Mouse (Mus musculus): ENCODE measurements around the gene Rhog.

Gene Rhog

GRCm38 (mm10) chr7:102255954-102256353 lies at the start of gene Rhog:
TSS of gene Rhog (minus strand) at chr7:102256054.
- in situ Hi-C loops (cut with MboI, MseI): no loop called here

GRCm38 (mm10) chr7:102305596-102305995 lies 49.7 kb upstream of the Rhog start:
- in situ Hi-C loops (cut with MboI, MseI): no loop called here

GRCm38 (mm10) chr7:102302471-102302870 lies 46.6 kb upstream of the Rhog start:
- in situ Hi-C loops (cut with MboI, MseI): no loop called here

- in situ Hi-C loops (cut with MboI, MseI): no loop called here
These were observed 44.9 kb upstream of the Rhog start for GRCm38 (mm10) chr7:102300761-102301160.

GRCm38 (mm10) chr7:102293234-102293633 lies 37.4 kb upstream of the Rhog start:
- in situ Hi-C loops (cut with MboI, MseI): no loop called here

- in situ Hi-C loops (cut with MboI, MseI): no loop called here
These were observed 36.4 kb upstream of the Rhog start for GRCm38 (mm10) chr7:102292228-102292627.

GRCm38 (mm10) chr7:102289466-102289865 lies 33.6 kb upstream of the Rhog start:
- in situ Hi-C loops (cut with MboI, MseI): no loop called here

GRCm38 (mm10) chr7:102282261-102282660 lies 26.4 kb upstream of the Rhog start:
- in situ Hi-C loops (cut with MboI, MseI): no loop called here

- in situ Hi-C loops (cut with MboI, MseI): no loop called here
These were observed 25.5 kb upstream of the Rhog start for GRCm38 (mm10) chr7:102281403-102281802.

- in situ Hi-C loops (cut with MboI, MseI): no loop called here
These were observed 16.6 kb upstream of the Rhog start for GRCm38 (mm10) chr7:102272422-102272948.

DNA sequence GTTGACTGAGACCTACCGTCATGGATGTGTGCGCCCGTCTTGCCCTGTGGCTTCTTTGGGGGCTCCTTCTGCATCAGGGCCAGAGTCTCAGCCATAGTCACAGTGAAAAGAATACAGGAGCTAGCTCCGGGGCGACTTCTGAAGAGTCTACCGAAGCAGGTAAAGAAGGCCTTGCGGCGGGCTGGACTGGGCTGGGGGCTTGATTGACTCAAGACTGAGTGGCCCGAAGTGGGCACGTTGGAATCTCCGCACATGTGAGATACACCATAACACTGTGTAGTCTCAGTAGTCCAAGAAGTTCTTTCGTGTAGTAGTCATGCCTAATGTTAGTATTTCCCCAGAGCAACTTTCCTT lies 12.5 kb upstream of the Rhog start:
- in situ Hi-C loops (cut with MboI, MseI): loop anchor here (5.0 kb wide), 1 partner anchor 59 kb away; no protein-coding TSS in a partner anchor

DNA sequence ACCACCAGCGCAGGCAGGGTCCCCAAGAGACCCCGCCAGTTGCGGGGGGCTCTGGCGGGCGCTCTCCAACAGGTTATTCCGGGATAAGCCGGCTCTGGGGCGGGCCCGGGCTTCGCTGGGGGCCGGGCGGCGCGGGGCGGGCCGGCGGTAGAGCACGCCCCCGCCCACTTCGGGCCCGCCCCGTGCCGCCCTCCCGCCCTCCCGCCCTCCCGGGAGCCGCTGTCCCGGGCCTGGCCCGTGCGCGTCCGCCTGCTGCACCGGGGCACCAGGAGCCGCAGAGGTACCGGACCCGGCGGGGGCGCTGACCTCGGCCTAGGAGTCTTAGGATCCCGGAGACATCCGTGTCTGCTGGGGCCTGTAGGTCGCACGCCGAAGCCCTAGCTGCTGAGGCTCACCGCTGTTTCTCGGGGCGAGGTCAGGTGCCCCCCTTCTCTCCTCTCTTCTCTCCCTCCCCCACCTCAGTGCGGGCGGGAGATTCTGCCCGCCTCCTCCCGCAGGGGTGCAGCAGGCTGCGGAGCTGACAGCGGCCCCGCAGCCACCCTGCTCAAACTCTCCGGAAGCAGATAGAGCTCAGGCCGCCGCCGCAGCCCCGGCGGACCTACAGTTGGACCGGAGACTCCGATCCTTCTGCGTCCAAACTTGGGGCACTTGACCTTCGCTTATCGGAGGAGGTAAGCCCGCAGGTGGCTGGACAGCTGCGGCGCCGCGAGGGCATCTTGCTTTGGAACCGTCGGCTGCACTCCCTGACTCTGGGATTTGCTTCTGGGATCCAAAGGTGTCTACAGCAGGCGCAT lies 11.9 kb upstream of the Rhog start, which contains the start of gene Stim1:
TSS of gene Stim1 (plus strand) at position 206 of the 794 bp plus-strand sequence.
- in situ Hi-C loops (cut with MboI, MseI): loop anchor here (5.0 kb wide), 1 partner anchor 60 kb away; no protein-coding TSS in a partner anchor

- in situ Hi-C loops (cut with MboI, MseI): loop anchor here (5.0 kb wide), 1 partner anchor 60 kb away; no protein-coding TSS in a partner anchor
These were observed 11.3 kb upstream of the Rhog start for GRCm38 (mm10) chr7:102267113-102267579.

DNA sequence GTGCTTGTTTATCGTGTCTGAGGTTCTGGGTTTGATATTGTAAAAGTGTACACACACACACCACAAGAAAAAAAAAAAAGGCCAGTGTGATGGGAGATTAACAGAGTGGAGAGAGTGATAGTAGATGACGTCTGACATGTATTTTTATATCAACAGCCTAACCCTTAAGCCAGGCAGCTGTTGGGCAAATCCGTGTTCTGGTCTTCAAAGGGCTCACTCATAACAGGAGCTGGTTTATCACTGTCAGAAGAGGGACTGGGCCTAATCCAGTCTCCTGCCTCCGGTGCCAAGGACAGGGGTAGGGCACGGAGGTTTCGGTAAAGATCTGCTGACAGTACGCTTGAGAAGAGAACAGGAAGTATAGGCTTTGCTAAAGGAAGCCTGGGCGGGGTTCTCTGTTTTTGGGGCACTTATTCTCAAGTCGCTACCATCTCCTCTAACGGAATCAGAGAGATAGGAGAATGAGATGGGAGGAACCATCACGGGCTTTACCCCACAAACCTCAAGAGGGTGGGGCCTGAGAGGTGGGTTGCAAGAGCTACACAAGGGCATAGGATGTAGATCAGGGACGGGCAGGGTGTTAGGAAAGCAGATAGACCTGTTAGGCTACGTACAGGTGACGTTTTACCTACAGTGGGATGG lies 10.7 kb upstream of the Rhog start:
- in situ Hi-C loops (cut with MboI, MseI): loop anchor here (5.0 kb wide), 1 partner anchor 61 kb away; no protein-coding TSS in a partner anchor

DNA sequence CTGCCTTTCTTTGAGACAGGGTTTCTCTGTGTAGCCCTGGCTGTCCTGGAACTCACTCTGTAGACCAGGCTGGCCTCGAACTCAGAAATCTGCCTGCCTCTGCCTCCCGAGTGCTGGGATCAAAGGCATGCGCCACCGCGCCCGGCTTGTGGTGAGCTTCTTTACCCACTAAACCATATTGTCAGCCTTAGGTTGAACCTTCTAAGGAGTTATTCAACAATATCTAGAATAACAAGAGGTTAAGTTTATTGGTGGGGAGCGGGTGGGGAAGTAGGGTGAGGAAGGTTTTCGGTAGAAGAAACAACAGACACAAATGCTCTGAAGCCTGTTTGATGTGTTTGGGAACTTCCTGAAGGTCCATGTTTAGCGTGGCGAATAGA lies 10.2 kb upstream of the Rhog start:
- in situ Hi-C loops (cut with MboI, MseI): loop anchor here (5.0 kb wide), 1 partner anchor 61 kb away; no protein-coding TSS in a partner anchor

DNA sequence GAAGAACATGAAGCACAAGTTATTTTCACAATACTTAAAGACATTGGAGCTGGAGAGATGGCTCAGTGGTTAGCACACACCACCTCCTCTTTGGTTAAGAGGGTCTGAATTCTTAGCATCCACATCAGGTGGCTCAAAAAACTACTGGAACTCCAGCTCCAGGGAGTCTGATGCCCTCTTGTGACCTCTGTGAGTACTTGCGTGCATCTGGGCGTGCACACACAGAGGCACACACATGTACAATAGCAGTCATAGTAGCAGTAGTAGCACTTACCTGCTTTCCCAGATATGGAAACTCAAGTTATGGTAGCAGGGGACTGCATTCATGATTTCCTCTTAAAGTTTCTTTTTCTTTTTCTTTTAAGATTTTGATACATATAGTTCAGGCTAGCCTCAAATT lies 7.2 kb upstream of the Rhog start:
- in situ Hi-C loops (cut with MboI, MseI): no loop called here

- in situ Hi-C loops (cut with MboI, MseI): no loop called here
These were observed 4.7 kb upstream of the Rhog start for GRCm38 (mm10) chr7:102260518-102260917.

DNA sequence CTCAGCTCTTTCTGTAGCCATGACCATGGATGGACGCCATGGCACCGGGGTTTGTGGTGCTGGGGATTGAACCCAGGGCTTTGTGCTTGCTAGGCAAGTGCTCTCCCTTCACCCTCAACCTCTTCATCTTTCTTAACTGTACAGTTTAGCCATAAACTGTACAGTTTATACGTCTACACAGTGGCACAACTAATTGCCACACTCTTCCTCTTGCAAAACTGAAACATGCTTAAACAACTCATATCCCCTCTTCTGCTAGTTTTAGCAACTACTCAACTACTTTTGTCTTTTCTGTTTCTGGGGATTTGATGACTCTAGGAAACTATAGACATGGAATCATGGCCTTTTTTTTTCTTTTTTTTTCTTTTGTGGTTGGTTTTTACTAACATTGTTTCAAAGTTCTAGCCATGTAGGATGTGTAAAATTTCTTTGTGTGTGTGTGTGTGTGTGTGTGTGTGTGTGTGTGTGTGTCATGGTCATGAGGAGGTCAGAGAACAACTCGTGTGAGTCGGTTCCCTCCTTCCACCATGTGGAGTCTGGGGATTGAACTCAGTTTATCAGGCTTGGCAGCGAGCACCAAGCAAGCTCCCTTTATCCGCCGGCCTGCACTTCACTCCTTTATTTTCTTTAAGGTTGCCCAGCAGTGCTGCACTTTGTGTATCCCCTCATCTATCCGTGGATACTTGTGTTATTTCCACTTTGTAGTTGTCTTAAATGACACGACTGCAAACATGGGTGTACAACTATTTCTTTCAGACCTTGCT lies 4.0 kb upstream of the Rhog start:
- in situ Hi-C loops (cut with MboI, MseI): no loop called here

- in situ Hi-C loops (cut with MboI, MseI): no loop called here
These were observed 2.9 kb upstream of the Rhog start for GRCm38 (mm10) chr7:102258753-102259152.

GRCm38 (mm10) chr7:102258189-102258588 lies 2.3 kb upstream of the Rhog start:
- in situ Hi-C loops (cut with MboI, MseI): no loop called here

- in situ Hi-C loops (cut with MboI, MseI): no loop called here
These were observed 782 bp upstream of the Rhog start for GRCm38 (mm10) chr7:102256636-102257035.

DNA sequence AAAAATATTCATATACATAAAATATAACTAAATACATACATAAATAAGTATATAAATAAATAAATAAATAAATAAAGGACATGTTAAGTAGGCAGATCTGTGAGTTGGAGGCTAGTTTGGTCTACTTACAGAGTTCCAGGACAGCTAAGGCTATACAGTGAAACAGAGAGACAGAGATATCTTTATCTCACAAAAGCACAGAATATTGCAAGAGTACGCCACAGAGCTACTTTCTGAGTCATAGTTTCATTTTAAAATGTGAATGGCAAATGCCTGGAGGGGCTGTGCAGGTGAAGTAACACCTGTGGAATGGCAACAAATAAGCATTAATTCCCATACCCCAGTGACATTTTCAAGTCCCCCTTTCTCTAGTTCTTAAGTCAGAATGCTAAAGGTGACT lies 2.2 kb downstream of the Rhog start:
- in situ Hi-C loops (cut with MboI, MseI): loop anchor here (5.0 kb wide), 1 partner anchor 169 kb away; no protein-coding TSS in a partner anchor

Measured in regulatory T cell (primary cell).